Mouse (Mus musculus) heart, postnatal 0 days (tissue): ENCODE measurements around the gene Cd2.

ENCODE experiments used
- CTCF ChIP-seq: IDR thresholded peaks from 2 replicates; pipeline ENCODE4 v1.5.1; 2016; ENCODE audit warnings: antibody characterized with exemption, control low read depth, low read depth
- EP300 ChIP-seq: IDR thresholded peaks from 2 replicates; pipeline ENCODE4 v1.6.1; 2016; ENCODE audit warnings: antibody characterized with exemption, low read depth

GRCm38 (mm10) chr3:101233424-101233823 lies 54.3 kb downstream of the Cd2 start:
- TF ChIP-seq CTCF (no peak), EP300 (no peak)
